Mouse (Mus musculus) intestine, postnatal 0 days (tissue): ENCODE results near the gene Ninl. TPM values are rescaled to one million over a fixed set of nuclear protein-coding genes. Genes with fewer than 3 reads are reported as not detected.

ENCODE experiments used
- ATAC-seq: fragments of 200-750 bp; cut with Nextera tagmentation; 2 replicates; pipeline ENCODE4 v1.8.0; 2017; ENCODE audit warnings: mild to moderate bottlenecking, moderate TSS enrichment, moderate library complexity
- H3K27ac ChIP-seq: fragments of 300-500 bp; sonication (generic); 2 replicates; pipeline ENCODE4 v1.5.1; 2014; ENCODE audit warnings: mild to moderate bottlenecking, low read depth, low read length, moderate library complexity
- H3K27me3 ChIP-seq: fragments of 300-500 bp; sonication (generic); replicated peaks from 2 replicates; pipeline ENCODE4 v1.6.1; 2014; ENCODE audit warnings: low read length, mixed read lengths; ENCODE audit not compliant: control insufficient read depth, insufficient read depth
- H3K36me3 ChIP-seq: fragments of 300-500 bp; sonication (generic); 2 replicates; pipeline ENCODE4 v1.6.1; 2014; ENCODE audit warnings: mild to moderate bottlenecking, moderate library complexity; ENCODE audit not compliant: control insufficient read depth, insufficient read depth
- H3K4me1 ChIP-seq: fragments of 300-500 bp; sonication (generic); replicated peaks from 2 replicates; pipeline ENCODE4 v1.6.1; 2014; ENCODE audit warnings: antibody characterized with exemption, low read length, mixed read lengths; ENCODE audit not compliant: control insufficient read depth, insufficient read depth
- H3K4me2 ChIP-seq: fragments of 300-500 bp; sonication (generic); replicated peaks from 2 replicates; pipeline ENCODE4 v1.6.1; 2014; ENCODE audit warnings: low read depth, mild to moderate bottlenecking, moderate library complexity
- H3K4me3 ChIP-seq: fragments of 300-500 bp; sonication (generic); 2 replicates; pipeline ENCODE4 v1.5.1; 2014; ENCODE audit warnings: low read depth, low read length
- H3K9ac ChIP-seq: fragments of 300-500 bp; sonication (generic); 2 replicates; pipeline ENCODE4 v1.6.1; 2014; ENCODE audit warnings: mild to moderate bottlenecking, low read depth, low read length
- H3K9me3 ChIP-seq: fragments of 300-500 bp; sonication (generic); 2 replicates; pipeline ENCODE4 v1.6.1; 2016; ENCODE audit warnings: mixed run types; ENCODE audit not compliant: control insufficient read depth
- CTCF ChIP-seq: sonication (generic); IDR thresholded peaks from 2 replicates; pipeline ENCODE4 v1.5.1; 2016; ENCODE audit warnings: low read depth, mild to moderate bottlenecking, control low read depth, antibody characterized with exemption, moderate library complexity
- WGBS: fragments of 180-500 bp; shearing (Covaris S2); extraction: QIAGEN DNeasy Blood & Tissue Kit; methylation state at CpG from one replicate; pipeline ENCODE4 v1.1.7; 2014; 5-methylcytosine and 5-hydroxymethylcytosine counted together
- polyA plus RNA-seq: library from polyadenylated mRNA; unstranded; fragments of >200 nt; fragmentation: Nextera tagmentation; extraction: Ambion mirVana; gene quantifications from 2 replicates; pipeline ENCODE4 v1.2.1, GENCODE M21; 2015

Ninl gene
- polyA plus RNA-seq, 1 experiment from 2014 or later: 1.5 TPM

- WGBS: 83% methylated on average over 2 of the region's 2 CpGs
- Histone ChIP-seq H3K27ac (no peak overlapping the region), H3K4me3 (no peak overlapping the region), H3K9me3 (no peaks in the 10 kb centered on the region), H3K4me2 (no peak overlapping the region), H3K4me1 (no peaks in the 10 kb centered on the region), H3K36me3 (no peaks in the 10 kb centered on the region), H3K9ac (no peak overlapping the region), H3K27me3 (no peaks in the 10 kb centered on the region)
- no peak for ATAC-seq
- no peak for TF ChIP-seq CTCF
Observed at GRCm38 (mm10) chr2:150967491-150967890, 71.7 kb downstream of the Ninl start.

- ATAC-seq: no peak
- Histone ChIP-seq H3K4me2 (no peak overlapping the region), H3K36me3 (no peaks in the 10 kb centered on the region), H3K4me1 (no peaks in the 10 kb centered on the region), H3K9ac (no peak overlapping the region), H3K4me3 (no peak overlapping the region), H3K27me3 (no peaks in the 10 kb centered on the region), H3K9me3 (no peaks in the 10 kb centered on the region), H3K27ac (no peak overlapping the region)
- TF ChIP-seq CTCF: no peak
- WGBS: 90% methylated on average over 10 of the region's 10 CpGs
Observed at GRCm38 (mm10) chr2:150965951-150966350, 73.2 kb downstream of the Ninl start.

- Histone ChIP-seq H3K4me1 (no peaks in the 10 kb centered on the region), H3K9me3 (no peaks in the 10 kb centered on the region), H3K27ac (no peak overlapping the region), H3K36me3 (no peaks in the 10 kb centered on the region), H3K9ac (no peak overlapping the region), H3K27me3 (no peaks in the 10 kb centered on the region), H3K4me3 (no peak overlapping the region), H3K4me2 (no peak overlapping the region)
- no peak for ATAC-seq
- no peak for TF ChIP-seq CTCF
- WGBS: 91% methylated on average over 3 of the region's 3 CpGs
Observed at GRCm38 (mm10) chr2:150964641-150965040, 74.5 kb downstream of the Ninl start.

- Histone ChIP-seq H3K27ac (no peak overlapping the region), H3K4me2 (no peak overlapping the region), H3K36me3 (no peaks in the 10 kb centered on the region), H3K9ac (no peak overlapping the region), H3K27me3 (no peaks in the 10 kb centered on the region), H3K4me1 (no peaks in the 10 kb centered on the region), H3K9me3 (no peaks in the 10 kb centered on the region), H3K4me3 (no peak overlapping the region)
- no peak for ATAC-seq
- WGBS: 89% methylated on average over 3 of the region's 3 CpGs
- TF ChIP-seq CTCF: no peak
Observed at GRCm38 (mm10) chr2:150963246-150963645, 75.9 kb downstream of the Ninl start.

GRCm38 (mm10) chr2:150959521-150959920 lies 79.7 kb downstream of the Ninl start:
- ATAC-seq: no peak
- 90% methylated on average over 10 of the region's 10 CpGs for WGBS
- Histone ChIP-seq H3K4me1 (no peaks in the 10 kb centered on the region), H3K9ac (no peak overlapping the region), H3K4me2 (no peak overlapping the region), H3K9me3 (no peaks in the 10 kb centered on the region), H3K36me3 (0 out of 2 replicates have a peak, but pooled peaks cover 4% of the 10 kb centered on the region), H3K27ac (no peak overlapping the region), H3K4me3 (no peak overlapping the region), H3K27me3 (no peaks in the 10 kb centered on the region)
- no peak for TF ChIP-seq CTCF

GRCm38 (mm10) chr2:150955859-150956258 lies 83.3 kb downstream of the Ninl start:
- H3K36me3 ChIP-seq: peaks cover 4% of the 10 kb centered on the region; the same call in 1 of the 2 replicates
- ATAC-seq: no peak
- WGBS: 63% methylated on average over 1 of the region's 1 CpGs

GRCm38 (mm10) chr2:150951201-150951600 lies 88.0 kb downstream of the Ninl start:
- ATAC-seq: no peak
- TF ChIP-seq CTCF: no peak
- H3K4me3 ChIP-seq: no peak overlapping the region
- H3K4me1 ChIP-seq: no peaks in the 10 kb centered on the region
- no peaks in the 10 kb centered on the region for H3K27me3 ChIP-seq
- no peak overlapping the region for H3K9ac ChIP-seq
- 100% methylated on average over 2 of the region's 2 CpGs for WGBS
- H3K27ac ChIP-seq: no peak overlapping the region
- H3K9me3 ChIP-seq: no peaks in the 10 kb centered on the region
- H3K36me3 ChIP-seq: peaks cover 4% of the 10 kb centered on the region; the same call in 1 of the 2 replicates
- H3K4me2 ChIP-seq: no peak overlapping the region

More at GRCm38 (mm10) chr2:150955859-150956258, 83.3 kb downstream of the Ninl start:
- Histone ChIP-seq H3K27me3 (no peaks in the 10 kb centered on the region), H3K27ac (no peak overlapping the region), H3K9me3 (no peaks in the 10 kb centered on the region), H3K4me1 (no peaks in the 10 kb centered on the region), H3K9ac (no peak overlapping the region), H3K4me2 (no peak overlapping the region), H3K4me3 (no peak overlapping the region)
- no peak for TF ChIP-seq CTCF
